Mouse (Mus musculus) adrenal gland, adult (tissue): ENCODE data around the gene Ncoa3.

Experiments
- DNase-seq, 2 experiments: peaks; one replicate each; pipeline ENCODE4 v3.0.0; 2022 to 2023; ENCODE audit warnings: low spot score in 1 of 2; ENCODE audit not compliant: inconsistent age in 2 of 2

The Ncoa3 gene

DNA sequence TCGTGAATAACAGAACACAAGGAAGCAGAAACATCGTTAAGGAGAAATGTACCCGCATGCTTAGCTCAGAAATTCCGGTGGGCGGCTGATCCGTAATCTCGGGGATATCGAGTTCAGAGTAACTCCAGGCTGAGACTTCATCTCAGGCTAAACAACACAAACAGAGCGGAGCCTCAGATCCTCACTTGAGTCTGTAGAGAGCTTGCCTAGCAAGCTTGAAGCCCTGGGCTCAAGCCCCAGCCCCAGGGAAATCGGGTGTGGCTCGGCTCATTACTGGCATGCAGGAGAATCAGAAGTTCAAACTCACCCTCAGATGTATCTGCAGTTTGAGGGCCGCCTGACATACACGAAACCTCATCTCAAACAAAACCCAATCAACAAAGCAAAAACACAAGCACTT, 22.5 kb upstream of the Ncoa3 start:
- no peak for DNase-seq

DNA sequence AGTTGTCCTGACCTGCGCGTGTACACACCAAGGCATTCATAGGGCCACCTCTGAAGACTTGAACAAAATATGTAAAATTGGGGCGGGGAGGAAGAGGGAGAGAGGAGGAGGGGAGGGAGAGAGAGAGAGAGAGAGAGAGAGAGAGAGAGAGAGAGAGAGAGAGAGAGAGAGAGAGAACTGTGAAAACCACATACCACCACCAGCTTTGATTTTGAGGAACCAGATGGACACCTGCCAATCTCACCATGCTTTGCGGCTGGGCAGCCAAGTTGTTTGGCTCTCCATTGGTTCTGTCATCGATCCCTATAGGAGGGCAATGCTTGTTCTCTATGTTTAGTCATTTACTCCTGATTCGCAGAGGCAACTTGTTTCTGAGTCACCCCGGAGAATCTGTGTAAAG, 21.7 kb upstream of the Ncoa3 start:
- DNase-seq, result no peak

DNA sequence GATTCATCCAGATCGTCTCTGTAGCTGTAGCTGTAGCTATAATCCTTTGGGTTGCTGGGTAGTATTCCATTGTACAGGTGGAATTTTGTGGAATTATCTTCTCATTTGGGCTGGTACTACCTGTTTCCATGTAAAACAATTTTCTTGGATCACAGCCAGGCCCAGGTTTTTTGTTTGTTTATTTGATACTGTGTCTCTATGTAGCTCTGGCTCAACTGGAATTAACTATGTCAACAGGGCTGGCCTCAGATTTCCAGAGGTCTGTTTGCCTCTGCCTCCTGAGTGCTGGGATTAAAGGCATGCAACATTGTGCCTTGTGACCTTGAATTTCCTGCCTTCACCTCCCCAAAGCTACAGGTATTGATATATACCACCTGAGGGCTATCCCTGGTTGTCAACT, 18.1 kb upstream of the Ncoa3 start:
- DNase-seq, result peak in 1 of 2 experiments; percentile 16

DNA sequence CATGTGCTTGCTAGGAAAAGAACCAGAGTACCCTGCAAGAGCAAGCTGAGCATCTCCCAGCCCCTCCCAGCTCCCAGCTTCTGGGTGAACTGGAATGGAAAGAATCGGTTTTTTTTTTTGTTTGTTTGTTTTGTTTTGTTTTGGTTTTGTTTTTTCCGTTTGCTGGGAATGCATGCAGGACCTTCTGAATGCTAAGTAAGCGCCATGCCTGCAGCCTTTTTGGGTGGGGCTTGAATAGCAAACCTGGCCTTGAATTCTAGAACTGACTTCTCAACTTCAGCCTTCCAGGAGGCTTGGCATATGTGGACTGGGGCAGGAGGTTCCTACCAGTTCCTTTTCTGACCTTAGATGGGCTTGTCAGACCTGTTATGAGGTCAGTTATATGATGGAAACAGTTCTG, 16.2 kb upstream of the Ncoa3 start:
- DNase-seq, result peak in 1 of 2 experiments; percentile 20

DNA sequence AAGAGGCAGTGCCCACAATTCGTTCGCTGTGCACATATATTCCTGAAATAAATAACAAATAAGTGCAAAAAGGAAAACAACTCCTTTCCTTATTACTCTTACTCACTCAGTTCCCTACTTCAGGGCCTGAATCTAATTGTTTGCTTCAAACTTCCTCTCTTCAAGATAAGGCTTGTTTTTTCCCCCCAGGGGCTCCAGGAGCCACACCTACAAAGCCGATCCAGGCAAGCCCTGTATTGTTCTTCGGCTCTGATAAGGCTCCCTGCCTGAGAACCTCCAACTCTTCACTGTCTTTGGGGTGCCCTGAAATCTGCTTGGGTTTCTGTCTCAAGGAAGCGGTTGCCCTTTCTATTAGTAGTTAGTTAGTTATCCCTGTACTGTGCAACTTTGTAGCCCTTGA, 15.6 kb upstream of the Ncoa3 start:
- DNase-seq, result peak in 1 of 2 experiments; percentile 39

DNA sequence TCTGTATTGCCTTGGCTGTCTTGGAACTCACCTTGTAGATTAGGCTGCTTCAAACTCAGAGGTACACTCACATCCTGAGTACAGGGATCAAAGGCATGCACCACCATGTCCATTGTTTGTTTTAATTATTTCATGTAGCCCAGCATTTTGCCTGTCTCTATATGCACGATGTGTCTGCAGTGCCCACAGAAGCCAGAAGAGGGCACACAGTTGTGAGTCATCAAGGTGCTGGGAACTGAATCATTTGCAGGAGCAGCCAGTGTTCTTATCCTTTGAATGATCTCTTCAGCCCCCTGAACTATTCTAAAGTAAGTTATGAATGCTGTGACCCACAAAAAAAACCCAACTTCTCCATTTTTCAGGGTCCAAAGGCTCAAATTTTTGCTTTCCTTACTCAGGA, 14.3 kb upstream of the Ncoa3 start:
- DNase-seq, result no peak

DNA sequence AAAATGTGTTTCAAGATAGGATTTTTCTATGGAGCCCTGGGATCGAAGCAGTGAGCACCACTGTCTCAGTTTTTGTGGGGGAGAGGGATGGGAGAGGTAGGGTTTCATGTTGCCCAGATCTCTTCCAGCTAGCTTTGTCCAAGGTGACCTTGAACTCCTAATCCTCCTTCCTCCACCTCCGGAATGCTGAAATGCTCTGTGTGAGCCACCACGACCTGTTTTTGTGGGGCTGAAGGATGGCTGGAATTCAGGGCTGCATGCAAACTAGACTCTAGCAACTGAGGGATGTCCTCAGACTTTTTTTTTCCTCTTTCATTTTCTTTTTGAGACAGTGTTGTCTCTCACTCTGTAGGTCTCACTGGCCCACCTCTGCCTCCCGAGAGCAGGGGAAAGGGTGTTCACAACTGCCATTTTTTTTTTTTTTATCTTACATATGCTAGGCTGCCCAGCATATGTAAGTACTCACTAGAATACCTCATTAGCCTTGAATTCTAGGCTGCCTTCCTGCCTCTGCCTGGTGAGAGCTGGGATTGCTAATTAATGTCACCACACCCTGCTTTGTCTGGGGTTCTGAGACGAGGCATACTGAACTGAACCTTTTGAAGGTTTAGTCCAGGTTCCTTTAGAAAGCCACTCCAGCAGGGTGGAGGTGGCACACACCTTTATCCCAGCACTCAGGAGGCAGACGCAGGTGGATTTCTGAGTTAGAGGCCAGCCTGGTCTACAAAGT, 11.0 kb upstream of the Ncoa3 start:
- DNase-seq, result no peak

DNA sequence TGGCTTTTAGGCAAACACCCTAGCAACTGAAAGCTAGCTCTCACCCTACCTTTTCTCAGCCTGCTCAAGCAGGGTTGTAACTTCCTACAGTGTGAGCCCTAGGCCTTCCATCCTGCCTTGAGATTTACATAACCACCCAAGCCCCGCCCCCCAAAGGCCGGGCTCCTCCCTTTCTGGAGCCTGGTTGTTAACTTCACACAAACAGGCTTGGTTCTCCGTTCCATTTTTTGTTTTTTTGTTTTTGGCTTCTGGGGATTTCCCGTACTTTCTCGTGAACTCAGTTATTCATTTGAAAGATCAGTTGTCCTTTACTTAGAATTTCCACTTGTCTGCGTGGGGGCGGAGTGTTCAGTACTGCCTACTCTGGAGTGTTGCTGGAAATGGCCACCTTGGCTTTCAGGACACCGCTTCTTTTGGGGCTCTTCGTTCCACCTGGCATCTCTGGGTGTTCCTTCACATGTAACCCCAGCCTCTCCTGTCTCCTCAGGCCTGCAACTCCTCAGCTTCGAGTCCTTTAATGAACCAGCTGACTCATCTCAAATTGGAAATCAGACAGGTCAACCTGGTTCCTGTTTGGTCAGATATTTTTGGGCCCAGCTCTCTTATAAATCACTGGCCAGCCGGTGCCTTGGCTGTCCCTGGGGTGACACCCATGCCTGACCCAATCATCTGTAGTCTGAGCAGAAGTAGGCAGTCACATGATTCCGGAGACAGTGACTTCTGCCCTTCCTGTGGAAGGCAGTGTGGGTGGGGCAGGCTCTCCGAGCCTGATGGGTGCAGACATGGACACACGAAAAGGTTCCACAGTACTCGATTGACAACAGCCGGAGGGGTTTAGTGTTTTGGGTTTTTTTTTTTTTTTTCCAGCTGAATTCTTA, 9.7 kb upstream of the Ncoa3 start:
- DNase-seq, result peak; percentile 77 to 89

DNA sequence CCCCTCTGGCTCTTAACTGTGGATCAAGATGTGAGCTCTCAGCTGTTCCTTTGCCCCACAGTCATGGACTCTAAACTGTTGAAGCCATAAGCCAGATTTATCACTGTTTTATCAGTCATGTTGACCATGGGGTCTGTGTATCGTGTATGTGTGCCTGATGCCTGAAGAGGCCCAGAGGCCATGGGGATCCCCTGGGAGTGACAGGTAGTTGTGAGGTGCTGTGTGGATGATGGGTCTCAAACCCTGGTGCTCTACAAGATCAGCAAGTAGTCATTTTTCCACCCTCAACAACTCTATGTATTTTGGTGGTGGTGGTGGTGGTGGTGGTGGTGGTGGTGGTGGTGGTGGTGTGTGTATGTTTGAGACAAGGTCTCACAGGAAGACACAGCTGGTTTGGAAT, 8.1 kb upstream of the Ncoa3 start:
- no peak for DNase-seq

DNA sequence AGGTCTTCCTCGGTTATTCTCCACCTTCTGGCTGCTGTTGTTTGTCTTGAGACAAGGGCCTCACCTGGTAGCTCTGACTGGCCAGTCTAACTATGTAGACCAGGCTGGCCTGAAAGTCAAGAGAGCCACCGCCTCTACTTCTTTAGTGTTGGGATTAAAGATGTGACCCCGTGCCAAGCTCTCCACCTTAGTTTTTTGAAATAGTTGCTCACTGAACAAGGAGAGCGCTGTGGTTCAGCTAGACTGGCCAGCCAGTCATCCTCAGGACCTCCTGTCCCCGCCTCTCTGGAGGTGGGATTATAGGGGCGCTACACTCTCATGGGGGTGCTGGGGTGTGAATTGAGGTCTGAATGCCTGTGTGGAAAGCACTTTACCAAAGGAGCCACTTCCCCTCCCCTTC, 7.5 kb upstream of the Ncoa3 start:
- no peak for DNase-seq

DNA sequence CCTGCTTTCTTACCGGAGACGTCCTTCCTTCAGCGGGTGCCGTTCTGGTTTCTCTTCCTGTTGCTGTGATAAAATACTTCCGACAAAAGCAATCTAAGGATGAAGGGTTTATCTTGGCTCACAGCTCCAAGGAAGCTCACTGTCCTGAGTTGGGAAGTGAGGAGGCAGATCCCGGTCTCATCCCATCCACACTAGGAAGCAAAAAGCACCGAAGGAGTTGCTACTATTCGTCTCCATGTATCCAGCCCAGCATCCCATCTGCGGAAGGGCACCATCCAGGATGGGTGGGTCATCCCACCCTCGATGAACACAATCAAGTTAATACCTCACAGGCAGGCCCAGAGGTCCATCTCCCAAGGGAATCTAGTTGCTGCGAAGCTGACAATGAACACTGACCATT, 6.9 kb upstream of the Ncoa3 start:
- peak in 1 of 2 experiments; percentile 48 for DNase-seq

DNA sequence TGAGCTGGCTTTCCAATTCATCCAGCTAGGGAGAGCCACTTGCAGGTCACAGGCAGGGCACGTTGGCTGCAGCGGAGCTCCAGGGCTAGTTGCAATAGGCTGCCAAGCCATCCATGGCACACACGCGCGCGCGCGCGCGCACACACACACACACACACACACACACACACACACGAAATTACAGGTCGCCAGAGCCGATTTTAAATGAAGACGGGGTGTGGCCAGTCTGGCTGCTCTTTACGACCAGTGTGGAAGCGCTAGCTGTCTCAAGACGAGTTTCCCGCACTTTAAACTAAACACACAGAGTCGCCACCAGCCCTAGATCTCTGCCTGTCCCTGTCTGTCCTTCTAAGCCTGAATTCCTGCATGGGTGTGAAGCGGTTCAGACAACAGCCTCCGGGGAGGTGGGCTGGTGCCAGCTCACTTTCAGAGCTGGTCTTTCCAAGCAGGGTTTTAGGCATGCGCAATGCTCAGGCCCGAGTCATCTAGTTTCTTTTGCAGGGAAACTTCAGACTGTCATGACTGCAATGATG, 5.4 kb upstream of the Ncoa3 start:
- peak; percentile 83 to 94 for DNase-seq

DNA sequence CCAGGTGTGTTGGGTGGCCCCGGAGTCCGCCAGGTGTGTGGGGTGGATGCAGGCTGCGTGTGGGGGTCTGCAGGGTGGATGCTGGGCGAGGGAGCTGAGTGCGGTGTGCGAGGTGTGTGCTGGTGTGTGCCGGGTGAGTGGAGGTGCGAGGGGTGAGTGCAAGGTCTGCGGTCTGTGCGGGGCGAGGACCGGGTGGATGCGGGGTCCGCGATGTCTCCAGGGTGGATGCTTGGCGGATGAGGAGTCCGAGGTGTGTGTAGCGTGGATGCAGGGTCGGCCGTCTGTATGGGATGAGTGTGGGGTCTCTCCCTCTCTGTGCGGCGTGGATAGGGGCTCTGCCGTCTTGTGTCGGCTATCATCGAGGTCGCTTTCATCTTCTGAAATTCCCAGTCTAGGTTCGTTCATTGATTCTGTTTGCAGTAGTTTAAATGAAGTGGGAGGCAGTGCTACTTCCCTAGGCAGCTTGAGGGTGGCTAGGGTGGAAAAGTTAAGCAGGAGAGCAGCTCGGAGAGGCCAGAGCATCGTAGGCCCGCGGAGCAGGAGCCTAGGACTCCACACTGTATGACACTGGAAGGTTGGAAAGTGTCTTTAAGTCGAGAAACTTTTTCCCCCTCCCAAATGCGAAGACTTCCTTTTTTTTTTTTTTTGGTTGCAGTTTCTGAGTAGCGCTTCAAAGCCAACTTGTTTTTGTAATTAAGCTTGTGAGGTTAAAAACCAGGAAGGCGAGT, 901 bp downstream of the Ncoa3 start:
- DNase-seq, result peak; percentile 58 to 70

DNA sequence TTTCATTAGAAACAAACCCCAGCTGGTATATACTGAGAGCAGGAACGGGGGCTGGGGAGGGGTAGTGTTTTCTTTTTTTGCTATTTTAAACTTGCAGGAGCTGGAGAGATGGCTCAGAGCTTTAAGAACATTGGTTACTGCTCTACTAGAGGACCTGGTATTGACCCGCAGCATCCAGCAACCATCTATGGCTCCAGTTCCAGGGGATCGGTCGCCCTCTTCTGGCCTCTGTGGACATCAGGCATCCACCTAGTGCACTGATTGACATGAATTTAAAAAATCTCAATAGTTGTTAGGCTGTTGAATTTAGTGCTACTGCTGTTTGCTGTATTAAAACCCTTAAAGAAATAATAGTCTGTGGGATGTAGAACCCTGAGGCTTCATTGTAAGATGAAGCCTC, 1.9 kb downstream of the Ncoa3 start:
- DNase-seq, result no peak

DNA sequence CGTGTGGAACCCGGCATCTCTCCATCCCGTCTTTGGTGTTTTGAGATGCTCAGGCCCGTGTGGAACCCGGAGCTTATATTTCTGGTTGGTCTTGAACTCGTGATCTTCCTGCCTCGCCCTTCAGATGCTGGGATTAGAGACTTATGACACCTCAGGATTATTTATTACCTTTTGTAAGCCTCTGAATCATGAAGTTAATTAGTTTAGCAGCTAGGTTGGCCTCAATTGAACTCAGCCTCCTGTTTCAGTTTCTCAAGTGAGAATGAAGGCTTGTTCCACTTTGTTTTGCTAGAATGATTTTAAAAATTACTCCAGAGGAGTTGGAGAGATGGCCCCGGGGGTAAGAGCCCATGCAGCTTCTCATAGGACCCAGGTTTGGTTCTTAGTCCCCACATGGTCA, 3.3 kb downstream of the Ncoa3 start:
- no peak for DNase-seq

DNA sequence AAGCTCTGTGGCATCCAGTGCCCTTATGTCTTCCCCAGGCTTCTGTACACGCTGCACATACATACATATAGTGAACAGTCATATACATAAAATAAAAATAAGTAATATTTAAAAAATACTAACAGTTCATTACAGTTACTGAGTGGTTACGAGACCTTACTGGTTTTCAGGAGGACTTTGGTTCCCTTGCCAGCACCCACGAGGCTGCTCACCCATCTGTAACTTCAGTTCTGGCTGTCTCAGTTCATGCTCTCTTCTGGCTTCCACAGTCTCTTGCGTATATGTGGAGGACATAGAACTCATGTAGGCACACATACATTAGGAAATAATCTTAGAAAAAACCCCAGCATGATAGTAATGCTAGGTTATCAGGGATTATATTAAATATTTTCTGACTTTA, 3.7 kb downstream of the Ncoa3 start:
- no peak for DNase-seq

DNA sequence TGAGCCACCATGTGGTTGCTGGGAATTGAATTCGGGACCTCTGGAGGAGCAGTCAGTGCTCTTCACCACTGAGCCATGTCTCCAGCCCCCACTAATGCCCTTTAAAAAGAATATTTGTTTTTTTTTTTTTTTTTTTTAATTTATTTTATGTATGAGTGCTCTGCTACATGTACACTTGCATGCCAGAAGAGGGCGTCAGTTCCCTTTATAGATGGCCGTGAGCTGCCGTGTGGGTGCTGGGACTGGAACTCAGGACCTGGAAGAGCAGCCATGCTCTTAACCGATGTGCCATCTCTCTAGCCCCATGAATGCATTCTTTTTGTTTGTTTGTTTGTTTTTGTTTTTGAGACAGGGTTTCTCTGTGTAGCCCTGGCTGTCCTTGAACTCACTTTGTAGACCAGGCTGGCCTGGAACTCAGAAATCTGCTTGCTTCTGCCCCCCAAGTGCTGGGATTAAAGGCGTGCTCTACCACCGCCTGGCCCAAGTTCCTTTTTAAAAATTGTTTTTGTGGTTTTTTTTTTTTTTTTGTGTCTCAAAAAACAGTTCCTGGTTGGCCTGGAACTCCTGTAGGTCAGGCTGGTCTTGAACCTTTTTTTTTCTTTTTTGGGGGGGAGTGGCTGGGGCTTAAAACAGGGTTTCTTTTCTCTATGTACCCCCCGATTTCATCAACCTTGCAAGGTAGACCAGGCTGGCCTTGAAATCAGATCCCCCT, 5.0 kb downstream of the Ncoa3 start:
- DNase-seq, result no peak

DNA sequence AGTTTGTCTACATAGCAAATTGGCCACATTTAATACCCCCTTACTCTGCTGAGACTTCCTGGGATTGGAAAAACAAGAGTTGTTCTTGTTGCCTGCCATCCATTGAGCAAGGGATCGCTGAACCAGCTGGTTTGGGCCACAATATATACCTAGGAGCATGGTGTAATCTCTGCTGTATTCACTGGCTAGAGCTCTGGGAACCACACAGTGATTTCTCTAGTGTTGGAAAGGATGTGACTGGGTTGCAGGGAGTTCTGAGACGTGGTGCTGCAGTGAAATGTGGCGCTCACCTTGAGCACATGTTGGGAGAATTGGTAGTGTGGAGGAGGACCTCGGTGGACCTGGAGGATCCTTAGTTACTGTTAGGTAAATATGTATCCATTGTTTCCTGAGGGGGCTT, 6.5 kb downstream of the Ncoa3 start:
- no peak for DNase-seq

DNA sequence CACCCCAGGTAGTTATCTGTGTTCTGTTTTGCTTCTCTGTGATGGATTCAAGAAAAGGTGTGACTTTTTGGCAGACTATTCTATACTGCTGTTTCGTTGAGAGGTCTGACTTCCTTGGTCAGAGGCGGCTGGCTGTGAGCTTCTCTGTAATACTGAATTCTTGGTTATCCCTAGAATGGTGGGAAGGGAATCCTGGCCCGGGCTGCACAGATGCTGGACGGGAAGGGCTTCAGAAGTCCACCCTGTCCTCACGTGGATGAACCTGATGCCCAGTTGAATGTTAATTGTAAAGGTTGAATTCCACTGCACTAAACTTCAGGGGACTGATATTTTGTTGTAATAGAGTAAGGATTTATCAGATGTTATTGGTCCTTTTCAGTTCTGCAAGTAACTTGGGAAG, 7.4 kb downstream of the Ncoa3 start:
- no peak for DNase-seq

DNA sequence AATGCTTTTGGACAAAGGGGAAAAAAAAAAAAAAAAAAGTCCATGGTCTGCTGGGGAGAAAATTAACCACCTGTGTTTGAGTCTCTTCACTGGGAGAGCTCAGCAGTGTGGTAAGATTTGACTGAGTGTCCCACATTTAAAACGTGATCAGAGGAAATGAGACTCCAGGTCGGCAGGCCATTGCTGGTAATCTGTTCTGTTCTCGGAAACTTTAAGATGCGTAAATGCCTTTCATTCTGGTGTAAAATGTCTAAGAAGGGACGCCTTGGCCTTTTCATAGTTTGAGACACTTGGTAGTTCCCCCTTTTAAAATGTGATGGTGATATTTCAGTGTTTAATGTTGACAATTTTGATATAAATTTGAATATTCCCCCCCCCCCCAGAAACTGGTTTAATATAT, 7.8 kb downstream of the Ncoa3 start:
- DNase-seq, result no peak

DNA sequence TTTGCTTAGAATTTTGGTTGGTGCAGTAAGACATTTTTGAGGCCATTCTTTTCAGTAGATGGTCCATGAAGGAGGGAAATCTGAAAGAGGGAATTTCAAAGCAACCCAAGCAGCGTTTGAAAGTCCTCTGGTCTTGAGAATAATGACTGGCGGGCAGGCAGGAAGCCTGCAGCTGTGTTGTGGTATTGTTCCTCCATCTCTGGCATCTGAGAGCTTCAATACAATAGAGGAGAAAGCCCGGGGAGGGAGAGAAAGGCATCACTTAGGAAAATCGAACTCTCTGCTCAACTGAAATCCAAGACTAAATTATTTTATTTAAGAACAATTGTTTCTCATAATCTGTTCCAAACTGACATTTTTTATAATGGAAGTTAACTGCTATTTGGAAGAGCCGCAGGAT, 8.3 kb downstream of the Ncoa3 start:
- no peak for DNase-seq
